Mouse (Mus musculus): ENCODE data around the gene Atp5c1.

The Atp5c1 gene

DNA sequence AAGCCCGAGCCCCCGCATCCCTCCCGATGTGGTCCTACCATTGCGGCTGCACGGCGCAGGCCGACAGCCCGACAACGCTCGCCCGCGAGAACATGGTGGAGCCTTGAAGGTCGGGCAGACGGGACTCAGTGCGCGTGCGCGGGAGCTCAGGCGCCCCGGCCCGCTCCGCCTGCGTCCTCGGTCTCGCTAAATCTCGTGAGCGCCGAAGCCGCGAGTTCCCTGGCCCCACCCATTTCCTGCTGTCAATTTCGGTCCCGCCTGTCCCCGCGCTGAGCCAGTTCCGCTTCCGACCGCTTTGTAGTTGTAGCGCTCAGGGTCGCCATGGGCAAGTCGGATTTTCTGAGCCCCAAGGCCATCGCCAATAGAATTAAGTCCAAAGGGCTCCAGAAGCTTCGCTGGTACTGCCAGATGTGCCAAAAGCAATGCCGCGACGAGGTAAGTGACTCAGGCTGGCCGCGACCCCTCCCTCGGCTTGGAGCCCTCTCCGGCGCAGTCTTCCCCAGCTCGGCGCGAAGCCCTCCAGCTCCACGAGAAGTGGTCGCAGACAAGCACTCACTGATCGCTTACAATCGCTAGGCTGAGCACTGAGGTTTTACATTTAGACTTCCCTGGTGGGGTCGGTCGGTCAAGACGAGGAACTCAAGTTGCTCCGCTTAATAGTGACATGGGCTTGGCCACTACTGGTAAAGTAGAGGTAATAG lies at the start of gene Atp5c1, which contains the start of gene Kin:
Gene Atp5c1 (minus strand): TSS at position 201 of the 701 bp plus-strand sequence.
Gene Kin (plus strand): TSS at position 284 of the 701 bp plus-strand sequence.
- DNase-seq (ENCODE audit: low spot score): peak; percentile 92

- no peak for DNase-seq (ENCODE audit: low spot score)
Observed at GRCm38 (mm10) chr2:10128571-10128970, 48.3 kb upstream of the Atp5c1 start.

- no peak for DNase-seq (ENCODE audit: low spot score)
Observed at GRCm38 (mm10) chr2:10127471-10127870, 47.2 kb upstream of the Atp5c1 start.

- no peak for DNase-seq (ENCODE audit: low spot score)
Observed at GRCm38 (mm10) chr2:10126122-10126521, 45.8 kb upstream of the Atp5c1 start.

DNA sequence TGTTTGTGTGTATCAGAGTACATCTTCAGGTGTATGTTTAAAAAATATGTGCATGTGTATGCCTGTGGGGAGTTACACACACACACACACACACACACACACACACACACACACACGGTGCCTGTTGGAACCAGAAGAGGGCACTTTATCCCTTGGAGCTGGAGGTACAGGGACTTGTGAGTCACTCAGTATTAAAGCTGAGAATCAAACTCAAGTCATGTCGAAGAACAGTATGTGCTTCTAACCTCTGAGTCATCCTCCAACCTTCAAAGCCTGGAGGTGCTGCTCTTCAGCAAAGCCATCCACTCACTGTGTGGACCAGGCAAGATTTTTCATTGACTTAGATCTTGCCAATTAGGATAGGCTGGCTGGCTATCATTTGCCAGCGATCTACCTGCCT lies 41.5 kb upstream of the Atp5c1 start:
- no peak for DNase-seq (ENCODE audit: low spot score)

DNA sequence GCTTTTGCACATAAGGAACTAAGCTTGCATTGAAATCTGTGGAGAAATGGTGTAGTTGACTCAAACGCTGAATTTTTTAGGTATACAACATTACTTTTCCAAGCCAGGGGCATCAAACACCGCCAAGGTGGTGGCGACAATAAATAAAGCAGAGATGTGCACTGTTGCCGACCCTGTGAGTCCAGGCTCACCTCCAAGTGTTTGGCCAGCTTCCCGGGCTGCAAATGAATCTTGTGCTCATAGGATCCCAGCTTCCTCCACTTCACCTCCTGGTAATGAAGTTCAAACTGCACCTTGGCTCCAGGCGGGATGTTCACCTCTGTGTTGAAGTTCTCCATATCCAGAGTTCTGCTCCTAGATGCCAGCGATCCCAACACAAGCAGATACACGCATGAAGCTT lies 39.0 kb upstream of the Atp5c1 start:
- DNase-seq (ENCODE audit: low spot score): no peak

- DNase-seq (ENCODE audit: low spot score): no peak
Observed at GRCm38 (mm10) chr2:10118751-10119150, 38.4 kb upstream of the Atp5c1 start.

DNA sequence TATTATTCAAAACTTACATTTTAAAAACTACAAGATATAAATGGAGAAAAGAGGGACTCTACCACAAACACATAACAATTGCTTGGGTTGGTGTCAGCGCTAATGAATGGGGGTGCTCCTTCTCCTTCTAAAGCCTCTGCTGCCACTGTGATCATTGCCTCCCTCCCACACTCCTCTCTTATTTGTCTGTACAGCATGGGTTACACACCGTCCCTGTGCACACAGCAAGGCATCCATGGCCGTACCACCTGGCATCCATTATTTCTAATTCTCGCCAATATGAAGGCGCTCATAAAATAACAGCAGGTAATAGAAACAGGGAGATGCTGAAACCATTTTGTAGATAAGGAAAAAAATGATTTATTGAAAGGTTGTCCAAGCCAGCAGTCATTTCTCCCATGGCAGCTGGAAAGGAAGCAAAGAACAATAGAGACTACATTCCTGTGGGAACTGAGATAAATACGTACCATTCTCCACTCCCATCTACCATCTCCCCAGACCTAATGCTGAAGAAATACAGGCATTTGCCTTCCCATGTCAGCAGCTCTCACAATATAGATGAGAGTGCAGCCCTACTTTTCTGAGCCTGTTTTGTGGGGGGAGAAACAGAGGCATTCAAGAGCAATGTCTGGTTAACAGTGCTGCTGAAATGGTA lies 28.4 kb upstream of the Atp5c1 start:
- DNase-seq (ENCODE audit: low spot score): no peak

DNA sequence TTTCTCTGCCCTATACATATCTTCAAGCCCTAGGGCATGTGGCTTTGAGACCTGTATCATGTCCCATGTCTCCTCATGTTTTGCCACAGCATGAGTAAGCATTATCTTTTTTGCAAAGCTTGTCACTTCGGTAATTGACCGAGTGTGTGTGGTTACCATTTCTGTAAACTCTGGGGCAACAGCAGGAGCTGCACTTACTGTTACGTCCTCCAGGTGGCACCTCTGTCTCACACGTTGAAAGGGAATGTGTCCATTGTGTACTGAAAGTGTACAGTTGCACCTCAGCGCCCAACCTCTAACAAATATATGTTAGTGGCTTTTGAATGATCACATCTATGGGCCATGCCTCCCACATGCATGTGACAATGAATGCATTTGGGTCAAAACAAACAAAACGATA lies 20.9 kb upstream of the Atp5c1 start:
- no peak for DNase-seq (ENCODE audit: low spot score)

GRCm38 (mm10) chr2:10100471-10100870 lies 20.2 kb upstream of the Atp5c1 start:
- no peak for DNase-seq (ENCODE audit: low spot score)

DNA sequence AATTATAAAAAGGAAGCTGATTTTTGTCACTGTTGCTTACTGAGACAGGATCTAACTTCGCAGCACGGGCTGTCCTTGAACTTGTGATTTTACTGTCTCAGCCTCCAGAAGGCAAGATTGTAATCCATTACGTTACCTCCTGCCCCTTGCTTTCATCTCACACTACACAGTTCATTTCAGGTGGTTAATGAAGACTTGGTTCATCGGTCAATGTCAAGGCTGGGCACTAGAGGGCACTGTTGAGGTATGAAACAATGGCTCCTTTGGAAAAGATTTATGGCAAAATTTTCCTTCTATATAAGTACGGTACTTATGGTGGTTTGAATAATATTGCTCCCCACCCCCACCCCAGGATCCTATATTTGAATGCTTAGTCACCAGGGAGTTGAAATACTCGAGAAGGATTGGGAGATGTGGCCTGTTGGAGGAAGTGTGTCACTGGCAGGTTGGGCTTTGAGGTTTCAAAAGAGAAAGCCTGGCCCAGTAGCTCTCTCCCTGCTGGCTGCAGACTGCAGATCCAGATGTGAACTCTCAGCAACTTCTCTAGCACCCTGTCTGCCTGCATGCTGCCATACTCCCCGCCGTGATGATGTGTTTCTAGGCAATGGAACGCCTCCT lies 18.4 kb upstream of the Atp5c1 start:
- DNase-seq (ENCODE audit: low spot score): no peak

DNA sequence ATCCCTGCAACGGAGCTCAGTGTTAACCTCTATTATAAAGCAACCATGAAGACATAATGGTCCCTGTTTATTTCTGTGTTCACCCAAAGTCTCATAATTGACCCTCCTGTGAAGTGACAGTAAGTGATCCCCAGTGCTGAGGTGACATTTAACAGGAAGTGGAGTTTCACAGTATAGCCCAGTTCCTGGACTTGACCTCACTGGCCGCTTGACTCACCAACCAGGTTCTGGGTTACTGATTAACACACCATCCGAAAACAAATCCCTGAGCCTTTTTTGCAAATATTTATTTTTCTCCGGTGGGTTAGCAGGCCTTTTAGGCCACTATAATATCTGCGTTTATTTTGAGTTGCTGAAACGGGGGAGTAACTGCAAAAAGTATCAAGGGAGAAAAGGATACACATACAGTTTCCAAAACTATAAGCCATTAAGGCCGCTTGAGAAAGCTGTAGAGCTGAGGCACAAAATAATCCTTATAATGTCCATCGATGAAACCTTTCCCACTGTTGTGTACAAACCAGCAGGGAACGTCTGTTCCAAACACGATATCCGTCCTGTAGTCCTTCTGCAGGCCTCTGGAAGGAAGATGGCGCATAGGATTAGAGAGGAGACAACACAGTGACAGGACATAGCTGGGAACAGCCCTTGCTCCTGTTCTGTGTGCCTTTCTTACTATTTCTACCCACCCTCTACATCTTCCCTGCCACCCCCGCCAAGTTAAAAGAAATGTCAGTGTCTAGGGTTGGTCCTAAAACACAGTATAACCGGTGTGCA lies 14.2 kb upstream of the Atp5c1 start:
- no peak for DNase-seq (ENCODE audit: low spot score)

DNA sequence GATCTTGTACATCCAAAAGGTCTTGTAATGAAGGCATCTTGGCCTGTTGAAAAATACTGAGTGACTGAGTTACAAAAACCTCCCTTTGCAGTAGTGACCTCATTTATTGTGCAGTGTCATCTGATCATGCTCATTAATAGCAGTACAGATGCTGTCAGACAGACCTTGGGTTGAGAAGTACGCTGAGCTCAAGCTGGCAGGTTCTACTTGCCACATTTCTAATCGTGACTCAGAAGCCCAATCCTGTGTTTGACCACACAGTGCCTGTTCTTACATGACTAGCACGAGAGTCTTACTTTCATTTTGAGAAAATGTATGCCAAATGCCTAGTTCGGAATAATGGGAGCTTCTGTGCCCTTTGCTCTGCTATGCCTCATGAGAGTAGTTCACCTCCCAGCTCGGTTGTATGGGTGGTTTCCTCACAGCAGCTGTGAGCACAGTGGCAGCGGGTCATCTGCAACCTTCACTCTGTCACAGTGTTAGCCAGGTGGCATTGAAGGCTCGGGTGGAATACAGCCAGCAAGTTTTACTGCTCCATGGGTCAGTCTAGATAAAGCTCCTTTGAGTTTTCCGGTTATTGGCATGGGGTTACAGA lies 7.0 kb upstream of the Atp5c1 start:
- no peak for DNase-seq (ENCODE audit: low spot score)

DNA sequence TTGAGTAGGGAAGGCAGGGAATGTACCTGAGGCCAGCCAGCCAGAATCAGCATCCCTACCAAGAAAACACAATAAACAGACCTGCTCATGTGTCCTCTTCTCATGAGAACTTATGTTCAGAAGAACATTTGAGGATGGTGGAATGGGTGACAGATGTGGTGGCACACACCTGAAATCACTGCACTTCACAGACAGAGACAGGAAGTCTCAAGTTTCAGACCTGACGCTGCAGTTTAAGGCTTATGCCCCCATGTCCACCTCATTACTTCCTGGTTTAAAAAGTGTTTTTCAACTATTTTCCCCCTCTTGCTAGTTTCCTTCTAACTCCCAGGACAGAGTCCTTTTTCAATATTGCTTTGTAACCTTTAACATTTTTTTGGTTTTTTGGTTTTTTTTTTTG lies 2.4 kb upstream of the Atp5c1 start:
- no peak for DNase-seq (ENCODE audit: low spot score)

- DNase-seq (ENCODE audit: low spot score): no peak
Observed at GRCm38 (mm10) chr2:10081453-10082080, 1.3 kb upstream of the Atp5c1 start.

- DNase-seq (ENCODE audit: low spot score): no peak
Observed at GRCm38 (mm10) chr2:10079745-10080309, 483 bp downstream of the Atp5c1 start.

GRCm38 (mm10) chr2:10076675-10077074 lies 3.6 kb downstream of the Atp5c1 start:
- DNase-seq (ENCODE audit: low spot score): no peak

DNA sequence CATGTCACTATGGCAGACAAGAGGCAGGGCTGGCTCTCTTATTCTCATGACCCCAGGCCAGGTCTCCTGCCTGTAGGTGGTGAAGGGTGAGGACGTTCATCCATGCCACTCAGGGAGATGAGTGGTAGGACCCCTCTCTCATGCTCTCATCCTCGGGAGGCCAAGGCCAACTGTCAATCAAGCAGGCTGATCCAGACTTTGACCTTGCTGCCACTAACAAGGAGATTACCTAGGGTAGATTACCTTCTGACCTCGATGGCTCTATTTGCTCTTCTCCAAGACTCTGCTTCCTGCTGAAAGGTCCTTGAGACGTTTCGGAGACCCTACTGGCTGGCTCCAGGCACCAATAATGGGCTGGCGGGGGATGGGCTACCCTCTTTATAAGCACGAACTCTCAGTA lies 5.8 kb downstream of the Atp5c1 start:
- DNase-seq (ENCODE audit: low spot score): no peak

DNA sequence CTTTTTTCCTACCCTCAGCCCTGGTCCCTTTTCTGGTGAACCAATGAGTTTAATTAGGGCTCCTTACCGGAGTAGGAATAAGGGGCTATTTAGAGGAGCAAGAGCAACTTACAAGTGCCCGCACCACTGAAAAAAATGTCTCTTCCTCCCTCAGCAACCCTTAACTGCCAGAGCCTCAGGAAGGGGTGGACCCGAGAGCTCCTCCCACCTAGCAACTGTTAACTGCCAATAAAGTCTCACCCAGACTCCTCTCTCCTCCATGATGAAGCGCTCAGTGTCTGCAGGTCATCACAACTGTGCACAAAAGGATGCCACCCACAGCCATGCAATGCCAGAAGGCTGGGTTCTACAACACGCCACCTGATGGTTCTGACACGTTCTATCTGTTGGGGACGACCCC lies 8.6 kb downstream of the Atp5c1 start:
- DNase-seq (ENCODE audit: low spot score): no peak

- DNase-seq (ENCODE audit: low spot score): no peak
Observed at GRCm38 (mm10) chr2:10058836-10059235, 21.5 kb downstream of the Atp5c1 start.

- DNase-seq (ENCODE audit: low spot score): no peak
Observed at GRCm38 (mm10) chr2:10051996-10052395, 28.3 kb downstream of the Atp5c1 start.
